Mouse (Mus musculus) forebrain, embryonic 11.5 days (tissue): ENCODE measurements at regions not wholly inside any gene's neighbourhood (a gene's known extent, or its start where the extent isn't known, plus 50 kb on each side); places are given as distances from the start of the nearest gene placed in this dataset.
"Not testable (repeated sequence)": the region's sequence is repeated elsewhere in the genome, so short reads cannot be mapped to it uniquely, and the experiment has no call there.

Source experiments
- ATAC-seq: fragments of 200-750 bp; cut with Nextera tagmentation; replicated peaks from 2 replicates; pipeline ENCODE4 v1.8.0; 2017; ENCODE audit warnings: moderate TSS enrichment; ENCODE audit not compliant: low FRiP score
- DNase-seq: peaks from one replicate; pipeline ENCODE4 v3.0.0-alpha.2; 2017; ENCODE audit warnings: low spot score
- H3K27ac ChIP-seq: fragments of 300-500 bp; sonication (generic); 2 replicates; pipeline ENCODE4 v1.5.1; 2014; ENCODE audit warnings: low read depth, low read length
- H3K27me3 ChIP-seq: fragments of 300-500 bp; sonication (generic); 2 replicates; pipeline ENCODE4 v1.6.1; 2014; ENCODE audit warnings: mild to moderate bottlenecking, low read length, mixed read lengths; ENCODE audit not compliant: control insufficient read depth, insufficient read depth
- H3K36me3 ChIP-seq: fragments of 300-500 bp; sonication (generic); 2 replicates; pipeline ENCODE4 v1.6.1; 2014; ENCODE audit warnings: mild to moderate bottlenecking, low read length, moderate library complexity, mixed read lengths; ENCODE audit not compliant: control insufficient read depth, insufficient read depth
- H3K4me1 ChIP-seq: fragments of 300-500 bp; sonication (generic); replicated peaks from 2 replicates; pipeline ENCODE4 v1.6.1; 2014; ENCODE audit warnings: low read length, mixed read lengths; ENCODE audit not compliant: control insufficient read depth, insufficient read depth
- H3K4me2 ChIP-seq: fragments of 300-500 bp; sonication (generic); 2 replicates; pipeline ENCODE4 v1.6.1; 2014; ENCODE audit warnings: low read depth, mild to moderate bottlenecking, low read length, moderate library complexity, mixed read lengths; ENCODE audit not compliant: severe bottlenecking
- H3K4me3 ChIP-seq: fragments of 300-500 bp; sonication (generic); 2 replicates; pipeline ENCODE4 v1.5.1; 2014; ENCODE audit warnings: low read depth, low read length
- H3K9ac ChIP-seq: fragments of 300-500 bp; sonication (generic); 2 replicates; pipeline ENCODE4 v1.6.1; 2014; ENCODE audit warnings: low read length
- H3K9me3 ChIP-seq: fragments of 300-500 bp; sonication (generic); 2 replicates; pipeline ENCODE4 v1.6.1; 2016; ENCODE audit warnings: low read length, mixed read lengths; ENCODE audit not compliant: control insufficient read depth
- WGBS: fragments of 180-500 bp; shearing (Covaris S2); extraction: QIAGEN DNeasy Blood & Tissue Kit; methylation state at CpG from one replicate; pipeline ENCODE4 v1.1.7; 2014; 5-methylcytosine and 5-hydroxymethylcytosine counted together

- not testable (repeated sequence) for H3K36me3 ChIP-seq, H3K4me3 ChIP-seq, H3K27me3 ChIP-seq, H3K4me1 ChIP-seq, H3K27ac ChIP-seq, H3K4me2 ChIP-seq, ATAC-seq, DNase-seq, H3K9me3 ChIP-seq, H3K9ac ChIP-seq
- WGBS = 83% methylated on average over 4 of the region's 4 CpGs
Measured at GRCm38 (mm10) chr14:87683091-87683806, 266.8 kb downstream of the Tdrd3 start.

DNA sequence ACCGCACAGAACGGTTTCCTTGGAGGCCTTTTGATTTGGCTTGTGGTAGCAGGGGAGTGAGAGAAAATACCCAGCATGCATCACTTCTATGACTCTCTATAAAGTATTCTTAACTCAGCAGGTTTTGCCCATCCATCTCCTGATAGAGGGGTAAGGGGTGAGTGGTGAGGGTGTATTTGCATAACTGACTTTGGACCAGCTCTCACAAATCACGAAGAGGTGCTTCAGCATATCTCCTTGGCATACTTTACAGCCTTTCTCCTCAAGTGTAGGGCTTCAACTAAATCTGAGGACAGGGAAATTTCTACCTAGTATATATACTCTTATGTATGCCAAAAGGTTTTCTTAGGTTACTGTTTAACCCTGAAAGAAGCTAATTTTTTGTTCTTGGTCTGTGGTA is 273.4 kb downstream of the Tdrd3 start:
- DNase-seq (no peak), ATAC-seq (0 out of 2 replicates have a peak, but pooled peaks have one; percentile 10)
- Histone ChIP-seq H3K27me3 (no peaks in the 10 kb centered on the region), H3K9me3 (no peaks in the 10 kb centered on the region), H3K9ac (no peak overlapping the region), H3K27ac (no peak overlapping the region), H3K36me3 (no peaks in the 10 kb centered on the region), H3K4me2 (no peak overlapping the region), H3K4me1 (no peaks in the 10 kb centered on the region), H3K4me3 (no peak overlapping the region)
- 94% methylated on average over 3 of the region's 3 CpGs for WGBS

DNA sequence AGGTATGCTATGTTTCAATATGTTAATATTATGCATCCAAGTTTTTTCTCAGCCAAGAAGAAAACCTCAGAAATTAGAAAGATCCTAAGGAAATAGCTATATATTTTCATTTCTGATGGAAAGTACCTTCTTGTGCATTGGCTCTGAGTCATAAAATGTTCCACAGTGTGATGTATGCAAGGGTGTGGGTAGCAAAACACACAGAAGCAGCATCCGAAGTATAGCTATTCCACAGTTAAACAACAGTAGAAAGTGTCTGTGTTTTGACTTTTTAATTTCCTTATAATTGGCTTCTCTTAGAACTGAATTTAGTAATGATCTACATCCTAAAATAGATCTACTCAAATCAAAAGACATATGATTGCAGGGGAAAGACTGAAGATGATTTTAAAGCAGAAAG is 320.0 kb downstream of the Tdrd3 start:
- no peak overlapping the region for H3K27ac ChIP-seq
- no peak for ATAC-seq
- 85% methylated on average over 1 of the region's 1 CpGs for WGBS

GRCm38 (mm10) chr14:87745524-87745923 is 329.1 kb downstream of the Tdrd3 start:
- H3K36me3 ChIP-seq = no peaks in the 10 kb centered on the region
- ATAC-seq (peak; percentile 52; the same call in 1 of the 2 replicates), DNase-seq (no peak)
- H3K4me3 ChIP-seq = no peak overlapping the region
- no peak overlapping the region for H3K4me2 ChIP-seq
- 35% methylated on average over 8 of the region's 8 CpGs for WGBS
- no peaks in the 10 kb centered on the region for H3K27me3 ChIP-seq
- H3K9ac ChIP-seq = no peak overlapping the region
- no peaks in the 10 kb centered on the region for H3K4me1 ChIP-seq
- H3K9me3 ChIP-seq = no peaks in the 10 kb centered on the region
- H3K27ac ChIP-seq = no peak overlapping the region

More for the DNA sequence above, 320.0 kb downstream of the Tdrd3 start:
- no peaks in the 10 kb centered on the region for H3K36me3 ChIP-seq
- H3K4me2 ChIP-seq = no peak overlapping the region
- no peak overlapping the region for H3K4me3 ChIP-seq
- H3K27me3 ChIP-seq = no peaks in the 10 kb centered on the region
- no peak for DNase-seq
- no peak overlapping the region for H3K9ac ChIP-seq
- H3K4me1 ChIP-seq = no peaks in the 10 kb centered on the region
- H3K9me3 ChIP-seq = no peaks in the 10 kb centered on the region

DNA sequence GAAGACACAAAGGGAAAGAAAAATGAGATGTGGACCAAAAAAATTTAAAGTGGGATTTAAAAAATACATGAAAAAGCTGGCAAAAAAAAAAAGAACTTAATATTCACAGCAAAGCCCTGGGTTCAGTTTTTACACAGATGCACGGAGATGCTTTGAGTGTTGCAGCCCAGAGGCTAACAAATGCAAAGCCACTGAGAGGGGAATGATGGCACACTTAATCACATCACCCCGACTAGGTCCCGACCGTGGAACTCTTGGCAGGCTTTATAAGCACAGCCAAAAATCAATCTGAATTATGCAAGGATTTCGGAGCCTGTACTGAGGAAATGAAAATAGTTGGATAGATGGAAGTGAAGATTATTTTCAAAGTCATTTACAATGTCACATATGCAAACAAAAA is 329.6 kb downstream of the Tdrd3 start:
- 62% methylated on average over 5 of the region's 5 CpGs for WGBS

GRCm38 (mm10) chr14:87749068-87749467 is 332.6 kb downstream of the Tdrd3 start:
- WGBS = 28% methylated on average over 3 of the region's 3 CpGs
- no peak for DNase-seq
- H3K4me3 ChIP-seq = no peak overlapping the region
- H3K36me3 ChIP-seq = no peaks in the 10 kb centered on the region
- no peaks in the 10 kb centered on the region for H3K27me3 ChIP-seq
- H3K27ac ChIP-seq = no peak overlapping the region
- no peak overlapping the region for H3K4me2 ChIP-seq
- no peak overlapping the region for H3K9ac ChIP-seq
- no peak for ATAC-seq
- no peaks in the 10 kb centered on the region for H3K4me1 ChIP-seq
- no peaks in the 10 kb centered on the region for H3K9me3 ChIP-seq

More for the DNA sequence above, 329.6 kb downstream of the Tdrd3 start:
- no peak overlapping the region for H3K9ac ChIP-seq
- H3K9me3 ChIP-seq = no peaks in the 10 kb centered on the region
- DNase-seq = no peak
- ATAC-seq = no peak
- H3K27me3 ChIP-seq = no peaks in the 10 kb centered on the region
- no peaks in the 10 kb centered on the region for H3K4me1 ChIP-seq
- H3K36me3 ChIP-seq = no peaks in the 10 kb centered on the region
- no peak overlapping the region for H3K4me3 ChIP-seq
- no peak overlapping the region for H3K27ac ChIP-seq
- H3K4me2 ChIP-seq = no peak overlapping the region

- no peak for DNase-seq
- Histone ChIP-seq H3K9me3 (no peaks in the 10 kb centered on the region), H3K4me2 (no peak overlapping the region), H3K4me3 (no peak overlapping the region), H3K4me1 (no peaks in the 10 kb centered on the region), H3K27ac (no peak overlapping the region), H3K36me3 (no peaks in the 10 kb centered on the region), H3K9ac (no peak overlapping the region), H3K27me3 (no peaks in the 10 kb centered on the region)
- ATAC-seq = no peak; the same call in 1 of the 2 replicates
Measured at GRCm38 (mm10) chr14:87749762-87750161, 333.3 kb downstream of the Tdrd3 start.

GRCm38 (mm10) chr14:87750665-87751170 is 334.3 kb downstream of the Tdrd3 start:
- no peaks in the 10 kb centered on the region for H3K27me3 ChIP-seq
- H3K36me3 ChIP-seq = no peaks in the 10 kb centered on the region
- no peak for DNase-seq
- H3K27ac ChIP-seq = no peak overlapping the region
- H3K9ac ChIP-seq = no peak overlapping the region
- ATAC-seq = no peak
- WGBS = 88% methylated on average over 3 of the region's 3 CpGs
- no peak overlapping the region for H3K4me2 ChIP-seq
- H3K4me3 ChIP-seq = no peak overlapping the region
- H3K4me1 ChIP-seq = no peaks in the 10 kb centered on the region
- H3K9me3 ChIP-seq = no peaks in the 10 kb centered on the region

DNA sequence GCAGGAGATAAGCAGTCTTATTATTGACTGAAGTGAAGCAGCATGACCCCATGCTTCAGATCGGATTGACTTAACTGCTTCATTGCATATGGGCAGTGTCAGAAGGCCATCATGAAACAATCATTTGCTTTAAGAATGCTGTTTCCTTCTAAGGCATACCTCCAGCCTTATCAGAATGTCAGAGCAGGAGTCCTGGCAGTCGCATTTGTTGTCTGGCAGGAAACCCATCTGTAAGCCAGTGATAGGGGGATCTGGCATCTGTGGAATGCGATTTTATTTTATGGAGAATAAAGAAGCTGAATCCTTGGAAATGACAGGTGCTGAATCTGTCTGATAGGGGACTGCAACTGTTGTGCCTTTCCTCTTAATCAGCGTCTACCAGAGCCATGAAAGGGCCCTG is 338.3 kb downstream of the Tdrd3 start:
- Histone ChIP-seq H3K27me3 (no peaks in the 10 kb centered on the region), H3K9ac (no peak overlapping the region), H3K9me3 (no peaks in the 10 kb centered on the region), H3K4me2 (no peak overlapping the region), H3K4me3 (no peak overlapping the region), H3K27ac (no peak overlapping the region), H3K4me1 (no peaks in the 10 kb centered on the region), H3K36me3 (no peaks in the 10 kb centered on the region)
- no peak for ATAC-seq
- 68% methylated on average over 4 of the region's 4 CpGs for WGBS
- DNase-seq = no peak
